Mouse (Mus musculus): ENCODE results near the gene 2210017I01Rik.

GRCm38 (mm10) chr3:92656826-92657225, 49.5 kb upstream of the 2210017I01Rik start, which contains the start of gene Lce1b:
- TF ChIP-seq CTCF (IDR thresholded peaks at IDR 0.05; ENCODE audit: low read depth, low read length): no peak
- TF ChIP-seq POLR2A (IDR thresholded peaks at IDR 0.05; ENCODE audit: borderline replicate concordance, low read depth, low read length): no peak

Measured in bone marrow macrophage, adult 2 months (primary cell).